Mouse (Mus musculus) CH12F3 (cell line): Measurements from ENCODE around the gene Tepsin.

Experiments
- in situ Hi-C: fragments of 300-500 bp; cut with MboI; formaldehyde crosslinking; loops from 2 replicates; pipeline ENCODE4 v1.14.3; 2020; ENCODE audit warnings: low sequenced_read_pairs

Tepsin gene

DNA sequence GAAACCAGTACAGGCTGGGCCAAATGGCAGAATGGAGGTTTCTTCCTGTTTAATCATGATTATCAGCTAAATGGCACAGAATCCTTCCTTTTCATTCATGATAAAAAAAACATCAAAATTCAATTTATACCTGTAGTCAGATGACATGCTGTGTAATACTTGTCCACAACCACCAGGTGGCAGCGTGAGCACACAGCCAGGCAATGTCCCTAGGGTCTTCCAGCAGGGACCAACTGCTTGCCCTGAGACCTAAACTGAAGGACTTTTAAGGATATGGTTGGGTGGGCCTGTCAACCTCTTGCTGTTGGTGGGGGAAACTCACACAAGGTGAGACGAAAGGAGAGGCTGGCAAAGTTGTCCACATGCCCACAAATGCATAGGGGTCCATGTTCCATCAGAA lies 12.5 kb upstream of the Tepsin start:
- in situ Hi-C loops, result no loop called here

DNA sequence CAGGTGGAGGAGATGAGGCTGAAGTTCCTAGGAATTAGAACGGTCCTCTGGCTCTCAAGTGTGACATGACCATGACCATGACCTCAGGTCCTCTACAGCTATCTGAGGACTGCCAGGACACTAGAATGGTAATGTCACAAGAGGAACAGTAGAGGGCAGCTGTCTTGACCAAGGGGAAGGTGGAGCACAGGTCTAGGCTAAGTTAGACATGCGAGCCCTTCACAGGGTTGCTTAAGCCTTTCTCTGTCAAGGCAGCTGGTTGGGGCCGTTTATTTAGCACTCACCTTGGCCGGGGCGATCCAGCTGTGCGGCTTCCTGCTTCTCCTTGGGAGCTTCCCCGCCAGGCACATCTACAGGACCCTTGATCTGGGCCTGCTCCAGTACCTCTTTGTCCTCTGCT lies 12.0 kb upstream of the Tepsin start:
- in situ Hi-C loops, result no loop called here

DNA sequence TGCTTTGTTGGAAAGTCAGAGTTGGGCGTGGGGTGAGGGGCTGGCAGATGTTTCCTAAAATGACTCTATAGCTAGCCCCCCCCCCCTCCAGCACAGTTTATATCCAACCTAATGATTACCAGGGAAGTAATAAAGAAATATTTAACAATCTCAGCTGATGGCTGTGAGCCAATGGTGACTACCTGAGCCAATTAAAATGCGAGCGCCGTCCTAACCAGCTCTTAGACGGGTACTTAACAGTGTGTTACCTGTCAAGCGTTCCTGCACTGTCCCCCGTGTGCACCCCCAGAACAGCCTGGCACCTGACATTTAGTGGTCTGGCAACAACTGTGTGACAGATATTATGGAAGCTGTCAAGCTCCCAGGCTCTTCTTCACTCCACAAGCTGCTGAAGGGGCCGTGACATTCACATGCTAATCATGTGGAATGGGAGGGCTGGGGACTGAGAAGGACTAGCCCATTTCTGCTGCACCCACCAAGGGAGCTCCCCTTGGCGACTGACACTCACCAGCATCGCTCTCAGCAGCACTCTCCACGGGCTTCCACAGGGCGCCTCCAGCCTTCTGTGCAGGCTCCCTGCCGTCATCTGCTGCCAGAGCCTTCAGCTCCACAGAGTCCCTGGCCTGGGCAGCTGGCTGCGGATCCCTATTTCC lies 11.2 kb upstream of the Tepsin start:
- in situ Hi-C loops, result no loop called here

DNA sequence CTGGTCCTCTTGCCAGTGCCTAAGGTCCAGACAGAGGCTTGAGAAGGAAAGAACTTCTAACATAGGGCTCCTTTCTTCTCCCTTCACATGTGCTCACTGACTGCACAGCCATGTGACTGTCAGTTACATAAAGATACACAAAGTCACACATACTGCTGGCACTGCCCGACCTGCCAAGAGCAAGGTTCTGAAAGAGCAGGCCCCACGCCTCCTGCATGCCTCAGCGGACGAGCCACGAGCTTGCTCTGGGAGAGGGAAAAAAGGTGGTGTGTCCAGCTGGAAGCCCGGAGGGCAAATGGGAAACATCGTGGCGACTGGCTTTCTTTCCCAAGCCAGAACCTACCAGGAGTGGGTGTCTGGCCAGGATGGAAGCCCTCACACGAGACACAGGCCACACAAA lies 9.3 kb upstream of the Tepsin start:
- in situ Hi-C loops, result no loop called here

DNA sequence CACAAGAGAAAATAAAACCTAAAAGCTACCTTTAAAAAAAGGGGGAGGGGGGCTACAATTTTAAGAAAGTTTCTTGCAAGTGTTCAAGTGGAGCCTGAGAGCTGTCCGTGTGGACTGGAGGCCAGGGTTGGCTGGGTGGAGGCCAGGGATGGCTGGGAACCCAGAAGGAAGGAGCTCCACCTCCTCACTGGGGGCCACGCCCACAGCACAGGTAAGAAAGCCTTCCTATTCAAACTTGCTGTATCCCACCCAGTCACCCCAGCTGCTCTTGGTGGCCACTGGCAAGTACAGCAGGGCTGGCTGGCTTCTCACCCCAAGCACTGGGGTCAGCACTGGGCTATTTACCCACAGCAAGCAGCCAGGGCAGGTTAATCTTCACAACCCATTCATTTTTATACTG lies 8.5 kb upstream of the Tepsin start:
- in situ Hi-C loops, result no loop called here

DNA sequence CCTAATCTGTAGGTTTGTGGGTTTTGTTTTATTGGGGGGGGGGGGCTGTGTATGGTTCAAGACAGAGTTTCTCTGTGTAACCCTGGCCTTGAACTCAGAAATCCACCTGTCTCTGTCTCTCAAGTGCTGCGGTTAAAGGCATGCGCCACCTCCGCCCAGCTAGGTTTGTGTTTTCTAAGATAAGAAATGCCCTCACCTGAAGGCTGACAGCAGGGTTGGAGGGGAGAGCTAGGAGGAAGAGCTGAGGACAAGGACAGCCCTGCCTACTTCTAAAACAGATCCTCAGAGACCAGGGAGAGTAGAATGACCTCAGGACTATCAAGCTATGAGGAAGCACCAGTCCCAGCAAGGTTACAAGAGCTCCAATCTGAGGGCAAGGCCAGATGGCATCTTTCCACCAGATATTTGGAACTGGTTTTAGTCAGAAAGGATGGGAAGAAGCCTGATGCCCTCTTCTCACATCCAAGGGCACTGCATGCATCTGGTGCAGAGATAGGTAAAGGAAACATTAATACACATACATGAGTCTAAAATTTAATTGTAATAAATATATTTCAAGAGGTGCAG lies 5.0 kb upstream of the Tepsin start:
- in situ Hi-C loops, result no loop called here

DNA sequence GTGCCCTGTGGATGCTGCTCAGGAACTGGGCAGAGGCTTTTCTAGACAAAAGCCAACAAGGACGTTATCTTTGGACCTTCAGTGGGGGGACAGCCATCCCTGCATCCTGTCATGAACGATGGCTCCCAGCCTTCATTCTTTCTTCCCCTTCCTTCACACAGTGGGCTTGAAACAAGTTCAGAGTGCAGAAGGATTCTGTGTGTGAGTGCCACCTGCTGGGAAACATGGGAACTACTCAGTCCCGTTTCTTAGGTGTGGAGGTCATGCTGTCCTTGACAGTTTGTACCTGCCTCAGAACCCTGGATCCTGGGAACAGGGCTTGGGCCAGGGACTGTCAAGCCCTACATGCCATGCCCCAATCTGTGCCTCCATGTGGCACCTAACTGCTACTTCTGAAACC lies 2.5 kb upstream of the Tepsin start:
- in situ Hi-C loops, result no loop called here

DNA sequence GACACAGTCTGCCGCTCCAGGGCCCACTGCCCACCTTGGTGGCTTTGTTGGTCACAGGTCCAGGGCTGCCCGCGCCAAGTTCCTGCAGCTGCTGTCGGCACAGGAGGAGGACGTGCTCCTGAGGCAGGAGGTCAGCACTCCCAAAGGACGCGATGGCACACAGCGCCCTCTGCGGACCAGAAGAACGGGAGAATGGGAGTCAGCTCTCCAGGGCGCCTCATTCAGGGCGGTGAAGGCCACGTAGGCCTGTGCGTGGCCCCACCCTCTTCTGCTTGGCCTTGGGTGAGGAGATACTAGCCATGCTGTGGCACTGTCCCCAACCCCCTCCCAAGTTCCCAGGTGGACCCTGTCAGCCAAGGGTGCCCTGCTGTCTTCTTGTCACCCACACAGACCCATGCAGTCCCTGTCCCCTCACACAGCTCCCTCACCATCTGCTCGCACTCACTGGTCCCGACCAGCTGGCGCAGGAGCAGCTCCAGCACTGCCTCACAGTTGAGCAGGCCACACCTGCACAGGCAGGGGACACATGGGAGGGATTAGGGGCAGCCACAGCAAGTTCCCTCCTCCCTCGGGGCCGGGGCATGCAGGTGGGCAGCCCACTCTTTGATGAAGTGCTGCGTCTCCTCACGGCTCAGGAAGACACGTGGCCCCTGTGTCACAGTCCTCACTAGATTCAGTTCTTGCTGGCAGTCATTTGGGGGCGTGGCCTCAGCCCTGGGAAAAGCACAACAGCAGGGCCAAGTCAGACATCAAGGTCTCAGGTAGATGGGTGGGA lies 5.5 kb downstream of the Tepsin start:
- in situ Hi-C loops, result no loop called here

DNA sequence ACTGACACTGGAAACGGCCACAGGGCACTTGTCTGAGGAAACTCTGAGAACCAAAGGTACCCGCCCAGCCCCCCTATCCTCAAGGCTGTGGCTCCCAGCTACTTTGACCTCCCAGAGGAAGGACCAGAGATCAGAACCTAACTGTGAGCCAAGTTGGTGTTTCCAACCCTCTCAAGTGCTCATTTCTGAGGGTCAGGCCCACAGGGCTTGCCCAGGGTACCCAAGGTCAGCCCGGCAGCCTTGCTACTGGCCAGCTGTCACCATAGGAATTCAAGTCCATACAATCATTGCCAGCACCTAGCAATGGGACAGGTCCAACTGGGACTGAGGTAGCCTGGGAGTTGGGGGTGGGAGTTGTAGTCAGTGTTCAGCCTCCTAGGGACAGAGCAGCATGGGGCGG lies 7.9 kb downstream of the Tepsin start:
- in situ Hi-C loops, result no loop called here

DNA sequence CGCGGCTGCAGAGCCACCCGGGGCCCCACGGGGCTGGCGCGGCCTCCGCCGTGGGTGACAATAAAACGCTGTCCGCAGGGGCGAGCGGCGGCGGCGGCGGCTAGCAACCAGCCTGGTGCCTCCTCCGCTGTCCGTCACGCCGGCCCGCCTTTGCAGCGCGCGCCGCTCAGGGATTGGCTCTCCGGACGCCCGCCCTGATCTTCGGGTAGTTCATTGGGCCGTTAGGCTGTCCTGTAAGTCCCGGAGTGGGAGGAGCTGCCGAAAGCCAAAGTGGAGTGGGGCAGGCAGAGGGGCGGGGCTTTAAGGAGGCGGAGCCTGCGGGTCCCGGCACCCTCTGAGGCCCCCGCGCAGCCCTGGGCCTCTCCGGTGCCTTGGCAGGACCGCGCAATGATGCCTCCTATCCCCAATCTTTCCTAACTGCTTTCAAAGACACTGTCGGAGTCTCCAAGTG lies 11.8 kb downstream of the Tepsin start, which contains the start of gene Cep131:
Cep131 (minus strand) TSS at position 126 of the 451 bp plus-strand sequence.
- in situ Hi-C loops, result no loop called here

DNA sequence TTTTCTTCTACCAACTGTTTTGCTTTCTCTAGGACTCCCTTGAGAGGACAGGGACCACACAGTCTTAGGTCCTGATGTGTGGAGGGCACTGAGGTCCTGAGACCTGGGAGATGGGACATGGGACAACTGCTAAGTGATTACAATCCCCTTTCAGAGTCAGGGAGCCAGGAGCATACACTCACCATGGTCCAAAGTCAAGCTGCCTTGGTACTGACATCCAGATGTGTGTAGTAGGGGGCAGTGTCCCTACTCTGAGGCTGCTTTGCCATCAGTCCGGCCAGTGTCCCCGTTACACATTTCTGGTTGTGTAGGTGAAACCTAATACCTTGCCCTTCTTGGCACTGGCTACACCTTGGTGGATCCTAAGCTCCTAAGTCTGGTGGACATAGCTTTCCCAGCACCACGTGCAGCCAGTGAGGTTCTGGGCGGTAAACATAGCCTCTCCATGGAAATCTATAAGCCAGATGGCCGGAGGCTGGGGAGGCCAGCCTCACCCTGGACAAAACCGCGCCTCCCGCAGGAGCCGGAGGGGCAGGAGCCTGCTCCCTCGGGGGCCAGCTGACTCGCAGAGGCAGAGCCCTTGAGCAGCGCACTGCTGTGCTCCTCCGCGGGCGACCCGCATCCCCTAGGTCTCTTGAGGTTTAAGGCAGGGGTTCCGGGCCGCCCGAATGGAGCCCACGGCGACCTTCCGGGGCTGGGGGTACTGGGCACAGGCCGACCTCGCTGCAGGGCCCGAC lies 12.5 kb downstream of the Tepsin start:
- in situ Hi-C loops, result no loop called here

DNA sequence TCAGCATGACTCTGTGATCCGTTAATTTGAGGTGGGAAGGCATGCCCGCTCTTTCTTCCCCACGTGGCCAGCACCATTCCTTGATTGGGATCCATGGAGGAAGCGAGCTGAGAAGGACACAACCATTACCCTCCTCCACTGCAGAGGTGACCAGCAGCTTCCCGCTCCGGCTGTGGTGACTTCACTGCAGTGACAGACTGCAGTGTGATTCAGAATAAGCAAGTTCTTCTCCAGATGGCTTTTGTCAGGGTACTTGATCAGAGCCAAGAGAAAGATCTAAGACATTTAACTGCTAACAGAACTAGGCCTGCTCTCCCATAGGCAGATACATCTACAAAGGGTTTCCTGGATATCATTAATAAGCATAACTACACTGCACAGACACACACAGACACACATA lies 18.2 kb downstream of the Tepsin start:
- in situ Hi-C loops, result no loop called here

DNA sequence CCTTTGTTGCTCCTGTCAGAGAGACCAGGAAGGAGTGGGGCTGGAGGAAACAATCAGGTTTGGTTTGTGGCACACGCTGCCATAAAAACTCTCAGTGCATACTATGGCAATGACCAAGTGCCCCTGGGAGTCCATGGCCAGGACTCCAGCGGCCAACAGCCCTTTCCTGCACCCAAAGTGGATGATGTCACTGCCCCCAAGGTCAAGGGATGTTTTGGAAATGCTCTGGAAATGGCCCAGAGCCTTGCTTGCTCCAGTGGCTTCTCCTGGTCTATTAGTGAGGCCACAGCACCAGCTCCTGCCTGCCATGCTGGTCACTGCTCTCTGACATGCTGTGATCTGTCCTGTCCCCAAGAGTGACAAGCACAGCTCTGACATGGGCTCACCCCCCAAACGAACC lies 22.3 kb downstream of the Tepsin start:
- in situ Hi-C loops, result no loop called here

DNA sequence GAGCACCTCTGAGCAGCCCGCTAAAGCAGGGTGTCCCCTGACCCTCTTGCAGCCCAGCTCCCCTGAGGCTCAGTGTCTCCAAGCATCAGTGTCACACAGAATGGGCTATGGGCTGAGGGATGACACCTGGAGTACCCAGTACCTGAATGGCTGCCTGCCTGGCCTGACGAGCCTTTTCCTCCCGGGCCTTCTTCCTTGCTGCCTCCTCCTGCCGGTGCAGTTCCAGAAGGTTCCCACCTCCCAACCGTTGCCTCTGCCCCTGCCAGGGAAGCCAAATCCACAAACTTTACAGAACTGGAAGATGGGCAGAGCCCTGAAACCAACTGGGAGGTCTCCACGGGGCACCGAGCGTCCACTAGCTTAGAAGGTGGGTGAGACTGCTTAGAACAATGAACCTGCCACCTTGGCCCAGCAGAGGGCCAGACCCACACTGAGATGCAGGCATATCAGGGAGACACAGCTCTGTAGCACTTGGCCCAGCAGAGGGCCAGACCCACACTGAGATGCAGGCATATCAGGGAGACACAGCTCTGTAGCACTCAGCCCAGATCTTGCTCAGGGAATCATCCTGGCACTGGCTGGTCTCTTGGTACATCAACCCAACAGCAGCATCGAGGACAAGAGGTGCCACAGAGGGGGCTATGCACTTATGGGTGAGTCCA lies 25.4 kb downstream of the Tepsin start:
- in situ Hi-C loops, result no loop called here

DNA sequence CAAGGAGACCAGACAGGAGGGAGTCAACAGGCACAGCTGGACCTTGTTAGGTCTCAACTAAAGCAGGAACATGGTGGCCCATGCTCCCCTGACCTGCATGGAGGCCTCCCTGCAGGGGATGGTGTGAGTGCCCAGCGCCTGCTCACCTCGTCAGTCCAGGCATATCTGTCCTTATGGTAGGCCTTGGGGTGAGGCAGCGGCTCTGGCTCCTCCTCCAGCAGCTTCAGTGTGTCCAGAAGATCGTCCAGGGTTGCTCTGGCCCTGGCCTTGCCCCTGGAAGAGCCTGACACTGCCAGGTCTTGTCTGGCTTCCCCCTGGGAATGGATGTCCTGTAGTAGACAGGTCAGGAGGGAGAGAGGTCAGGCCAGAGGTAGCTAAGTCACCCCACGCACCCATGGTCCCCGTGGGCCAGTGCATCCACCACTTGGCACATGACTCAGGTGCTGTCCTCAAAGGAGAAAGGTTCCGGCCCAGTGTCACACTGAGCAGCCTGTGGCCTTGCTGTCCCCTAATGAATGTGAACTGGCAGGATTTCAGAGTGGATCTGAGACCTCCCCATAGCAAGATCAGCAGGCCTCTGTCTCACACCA lies 26.7 kb downstream of the Tepsin start:
- in situ Hi-C loops, result no loop called here

DNA sequence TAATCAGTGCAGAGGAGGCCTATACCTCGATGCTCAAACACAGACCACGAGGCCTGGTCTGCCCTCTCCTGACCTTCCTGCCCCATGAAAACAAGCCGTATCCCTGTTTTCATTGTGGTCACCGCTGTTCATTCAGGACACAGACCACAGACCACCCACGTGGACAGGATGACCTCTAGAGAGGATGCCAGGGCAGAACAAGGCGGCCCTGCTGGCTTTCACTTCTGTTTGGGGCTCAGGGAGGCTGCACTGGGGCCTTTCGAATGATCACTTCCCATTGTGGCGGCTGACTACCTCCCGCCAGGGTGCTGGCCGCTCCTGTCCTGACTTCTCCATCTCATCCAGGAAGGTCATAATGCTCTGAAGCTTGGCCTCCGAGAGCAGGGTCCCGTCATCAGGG lies 27.5 kb downstream of the Tepsin start:
- in situ Hi-C loops, result no loop called here

DNA sequence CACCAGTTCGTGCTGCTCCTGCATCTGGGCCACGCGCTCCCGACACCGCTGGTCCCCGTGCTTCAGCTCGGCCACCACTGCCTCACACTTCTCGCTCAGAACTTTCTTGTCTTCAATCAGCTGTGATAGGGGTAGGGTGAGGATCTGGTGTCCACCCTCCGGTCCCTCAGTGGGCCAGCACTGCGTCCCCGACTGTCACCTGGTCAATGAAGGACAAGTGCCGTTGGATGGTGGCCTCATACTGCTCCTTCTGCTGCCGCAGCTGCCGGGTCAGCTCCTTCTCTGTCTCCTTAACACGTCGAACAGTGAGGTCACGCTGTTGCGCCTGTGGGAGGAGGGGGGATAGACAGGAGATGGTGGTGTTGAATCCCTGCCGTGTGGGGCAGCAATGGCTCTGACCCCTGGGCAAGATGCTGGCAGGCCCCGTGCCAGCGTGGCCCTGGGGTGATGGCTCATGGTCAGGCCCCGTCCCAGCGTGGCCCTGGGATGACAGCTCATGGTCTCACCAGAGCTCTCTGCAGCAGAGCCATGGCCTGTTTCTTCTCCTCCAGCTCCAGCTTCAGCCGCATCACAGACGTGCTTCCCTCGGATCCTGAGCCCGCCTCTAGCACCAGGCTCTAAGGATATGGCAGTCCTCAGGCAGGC lies 28.1 kb downstream of the Tepsin start:
- in situ Hi-C loops, result no loop called here

DNA sequence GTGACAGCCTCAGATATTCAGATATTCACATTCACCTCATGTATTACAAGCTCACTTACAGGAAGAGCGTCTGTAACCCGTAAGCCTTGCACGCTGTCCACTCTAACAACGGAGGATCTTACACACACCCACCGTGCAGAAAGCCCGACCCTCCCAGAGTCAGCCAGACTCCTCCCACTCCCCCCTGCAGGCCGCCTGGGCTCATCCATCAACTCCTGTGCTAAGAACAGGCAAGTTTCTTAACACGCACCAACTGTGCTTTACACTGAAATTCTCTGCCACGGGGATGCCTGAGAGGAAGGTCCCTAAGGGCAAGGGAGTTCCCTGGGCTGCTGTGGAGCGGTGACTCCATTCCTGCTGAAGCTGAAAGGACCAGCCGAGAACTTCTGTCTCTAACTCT lies 29.3 kb downstream of the Tepsin start:
- in situ Hi-C loops, result no loop called here

DNA sequence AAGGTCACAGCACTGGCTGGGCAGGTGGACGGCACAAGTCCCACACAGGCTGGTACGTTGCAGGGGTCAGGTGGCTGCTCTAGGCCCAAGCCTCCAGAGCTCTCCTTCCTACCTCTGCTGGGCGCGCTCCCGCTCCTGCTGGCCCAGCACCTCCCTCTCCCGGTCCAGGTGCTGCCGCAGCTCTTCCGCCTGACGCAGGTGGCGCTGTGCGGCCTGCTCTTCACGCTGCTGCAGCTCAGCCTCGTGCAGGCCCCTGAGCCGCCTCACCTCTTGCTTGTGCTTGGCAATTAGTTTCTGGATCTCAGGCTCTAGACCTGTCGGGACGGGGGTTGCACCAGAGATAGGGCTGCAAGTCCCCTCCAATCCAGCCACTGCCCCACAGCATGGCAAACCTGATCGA lies 30.7 kb downstream of the Tepsin start:
- in situ Hi-C loops, result no loop called here

DNA sequence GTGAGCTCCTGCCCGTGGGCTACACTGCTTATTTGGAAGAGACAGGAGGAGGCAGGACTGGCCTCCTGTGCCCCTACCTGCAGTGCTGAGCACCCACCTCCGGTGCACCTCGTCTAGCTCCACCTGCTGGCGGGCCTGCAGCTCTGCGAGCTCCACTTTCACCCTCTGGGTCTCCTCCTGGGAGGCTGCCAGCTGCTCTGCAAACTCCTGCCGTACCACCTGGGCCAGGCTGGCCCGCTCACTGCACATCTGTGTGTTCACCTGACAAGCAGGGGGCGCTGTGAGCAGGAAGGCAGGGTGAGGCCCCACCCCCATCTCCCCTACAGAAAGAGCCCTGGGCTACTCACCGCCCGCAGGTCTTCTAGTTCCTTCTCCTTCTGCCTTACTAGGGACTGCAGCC lies 33.2 kb downstream of the Tepsin start:
- in situ Hi-C loops, result no loop called here
